Mouse (Mus musculus) hindbrain, postnatal 0 days (tissue): ENCODE results near the gene Prr3. TPM values are rescaled to one million over a fixed set of nuclear protein-coding genes. Genes with fewer than 3 reads are reported as not detected.

ENCODE experiments used
- ATAC-seq: fragments of 200-750 bp; cut with Nextera tagmentation; 2 replicates; pipeline ENCODE4 v1.8.0; 2017; ENCODE audit warnings: mild to moderate bottlenecking, moderate TSS enrichment, moderate library complexity
- DNase-seq: peaks from one replicate; pipeline ENCODE4 v3.0.0-alpha.2; 2015; ENCODE audit warnings: low spot score
- H3K27ac ChIP-seq: fragments of 300-500 bp; sonication (generic); 2 replicates; pipeline ENCODE4 v1.5.1; 2014; ENCODE audit warnings: mild to moderate bottlenecking
- H3K27me3 ChIP-seq: fragments of 300-500 bp; sonication (generic); 2 replicates; pipeline ENCODE4 v1.6.1; 2014; ENCODE audit warnings: low read length, mixed read lengths; ENCODE audit not compliant: insufficient read depth
- H3K36me3 ChIP-seq: fragments of 300-500 bp; sonication (generic); 2 replicates; pipeline ENCODE4 v1.6.1; 2014; ENCODE audit warnings: low read length, mixed read lengths; ENCODE audit not compliant: insufficient read depth
- H3K4me1 ChIP-seq: fragments of 300-500 bp; sonication (generic); 2 replicates; pipeline ENCODE4 v1.6.1; 2014; ENCODE audit warnings: antibody characterized with exemption, low read length, mixed read lengths; ENCODE audit not compliant: insufficient read depth
- H3K4me2 ChIP-seq: fragments of 300-500 bp; sonication (generic); 2 replicates; pipeline ENCODE4 v1.6.1; 2014; ENCODE audit warnings: low read depth, mild to moderate bottlenecking, low read length, moderate library complexity, mixed read lengths
- H3K4me3 ChIP-seq: fragments of 300-500 bp; sonication (generic); 2 replicates; pipeline ENCODE4 v1.5.1; 2014; ENCODE audit warnings: low read length
- H3K9ac ChIP-seq: fragments of 300-500 bp; sonication (generic); replicated peaks from 2 replicates; pipeline ENCODE4 v1.6.1; 2014; ENCODE audit warnings: mild to moderate bottlenecking, low read length, moderate library complexity, mixed read lengths
- H3K9me3 ChIP-seq: fragments of 300-500 bp; sonication (generic); 2 replicates; pipeline ENCODE4 v1.6.1; 2016; ENCODE audit warnings: low read length, mixed read lengths
- CTCF ChIP-seq: IDR thresholded peaks from 2 replicates; pipeline ENCODE4 v1.5.1; 2016; ENCODE audit warnings: antibody characterized with exemption, control low read depth, low read depth
- WGBS: fragments of 180-500 bp; shearing (Covaris S2); extraction: QIAGEN DNeasy Blood & Tissue Kit; methylation state at CpG from one replicate; pipeline ENCODE4 v1.1.7; 2014; 5-methylcytosine and 5-hydroxymethylcytosine counted together
- polyA plus RNA-seq: library from polyadenylated mRNA; unstranded; fragments of >200 nt; fragmentation: Nextera tagmentation; extraction: Ambion mirVana; gene quantifications from 2 replicates; pipeline ENCODE4 v1.2.1, GENCODE M21; 2015
- total RNA-seq: library from RNA; depleted of rRNA; stranded (reverse); fragments of >200 nt; gene quantifications from 2 replicates; pipeline ENCODE4 v1.2.3, GENCODE M21; 2014; rRNA removed

Prr3 gene
- total RNA-seq (39.9 and 46.7 TPM in 2 replicates), polyA plus RNA-seq (72.7 and 81.9 TPM in 2 replicates)

- 1% methylated on average over 83 of the region's 109 CpGs for WGBS
- Histone ChIP-seq H3K4me3 (peak within 1 kb of the TSS; percentile 77), H3K9ac (peak within 1 kb of the TSS; percentile 73), H3K4me2 (peak within 1 kb of the TSS; percentile 69), H3K36me3 (peaks cover 26% of the 10 kb centered on the region), H3K27me3 (no peaks in the 10 kb centered on the region), H3K9me3 (no peaks in the 10 kb centered on the region), H3K4me1 (peaks cover 12% of the 10 kb centered on the region; the same call in 1 of the 2 replicates), H3K27ac (peak within 1 kb of the TSS; percentile 97)
- no peak for TF ChIP-seq CTCF
- DNase-seq (peak; percentile 94), ATAC-seq (peak; percentile 88)
Observed at GRCm38 (mm10) chr17:35979401-35980362, at the start of gene Prr3, which contains the start of gene Gnl1. Gene Prr3, minus strand, starts transcription at chr17:35980236. Gene Gnl1, plus strand, starts transcription at chr17:35979851.

- H3K4me2 ChIP-seq, result no peak overlapping the region
- no peak for TF ChIP-seq CTCF
- H3K27me3 ChIP-seq, result no peaks in the 10 kb centered on the region
- no peaks in the 10 kb centered on the region for H3K4me1 ChIP-seq
- H3K36me3 ChIP-seq, result no peaks in the 10 kb centered on the region
- no peak for DNase-seq
- no peaks in the 10 kb centered on the region for H3K9me3 ChIP-seq
- no peak overlapping the region for H3K9ac ChIP-seq
- H3K27ac ChIP-seq, result no peak overlapping the region
- no peak for ATAC-seq
- H3K4me3 ChIP-seq, result no peak overlapping the region
- WGBS, result 66% methylated on average over 7 of the region's 7 CpGs
Observed at GRCm38 (mm10) chr17:36028879-36029619, 49.0 kb upstream of the Prr3 start.

DNA sequence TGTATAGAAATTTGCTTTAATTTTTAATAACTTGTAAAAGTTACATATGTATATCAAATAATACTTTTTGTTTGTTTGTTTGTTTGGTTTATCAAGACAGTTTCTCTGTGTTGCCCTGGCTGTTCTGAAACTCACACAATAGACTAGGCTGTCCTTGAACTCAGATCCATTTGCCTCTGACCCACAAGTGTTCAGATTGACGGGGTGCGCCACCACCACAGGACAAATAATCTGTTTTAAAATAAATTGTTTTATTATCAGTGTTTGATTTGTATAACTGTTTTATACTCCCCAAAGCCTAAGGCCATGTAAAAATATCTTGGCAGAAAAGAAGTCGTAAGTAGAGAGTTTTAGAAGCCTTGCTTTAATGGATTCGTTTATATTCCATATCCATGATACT, 47.6 kb upstream of the Prr3 start:
- Histone ChIP-seq H3K4me1 (no peaks in the 10 kb centered on the region), H3K4me3 (no peak overlapping the region), H3K27ac (no peak overlapping the region), H3K9me3 (no peaks in the 10 kb centered on the region), H3K9ac (no peak overlapping the region), H3K27me3 (no peaks in the 10 kb centered on the region), H3K36me3 (no peaks in the 10 kb centered on the region), H3K4me2 (no peak overlapping the region)
- ATAC-seq (no peak), DNase-seq (no peak)
- WGBS, result 95% methylated on average over 4 of the region's 4 CpGs
- no peak for TF ChIP-seq CTCF

DNA sequence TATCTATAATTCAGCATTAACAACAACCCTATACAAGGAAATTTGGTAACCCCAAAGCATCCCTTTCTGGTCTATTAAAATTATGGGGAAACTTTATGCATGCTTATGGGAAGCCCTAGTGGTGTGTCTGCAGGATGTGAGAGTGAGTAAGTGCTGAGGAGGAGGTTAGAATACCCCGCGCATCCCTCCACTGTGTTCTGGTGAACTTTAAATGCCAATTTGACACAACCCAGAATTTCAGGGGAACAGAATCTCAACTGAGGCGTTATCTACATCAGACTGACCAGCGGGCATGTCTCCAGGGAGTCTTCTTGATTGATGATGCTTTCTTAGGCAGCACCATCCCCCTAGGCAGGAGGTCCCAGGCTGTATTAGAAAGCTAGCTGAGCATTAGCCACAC, 45.9 kb upstream of the Prr3 start:
- Histone ChIP-seq H3K27me3 (no peaks in the 10 kb centered on the region), H3K4me2 (no peak overlapping the region), H3K27ac (no peak overlapping the region), H3K36me3 (no peaks in the 10 kb centered on the region), H3K4me3 (no peak overlapping the region), H3K9me3 (no peaks in the 10 kb centered on the region), H3K4me1 (no peaks in the 10 kb centered on the region), H3K9ac (no peak overlapping the region)
- TF ChIP-seq CTCF, result no peak
- DNase-seq (no peak), ATAC-seq (no peak)
- 43% methylated on average over 4 of the region's 4 CpGs for WGBS

GRCm38 (mm10) chr17:36025197-36025596, 45.2 kb upstream of the Prr3 start:
- no peaks in the 10 kb centered on the region for H3K36me3 ChIP-seq
- ATAC-seq (no peak), DNase-seq (no peak)
- no peak overlapping the region for H3K4me2 ChIP-seq
- no peak overlapping the region for H3K9ac ChIP-seq
- WGBS, result 44% methylated on average over 5 of the region's 5 CpGs
- no peaks in the 10 kb centered on the region for H3K27me3 ChIP-seq
- TF ChIP-seq CTCF, result no peak
- H3K4me1 ChIP-seq, result no peaks in the 10 kb centered on the region
- no peak overlapping the region for H3K27ac ChIP-seq
- no peak overlapping the region for H3K4me3 ChIP-seq
- H3K9me3 ChIP-seq, result no peaks in the 10 kb centered on the region

- DNase-seq (no peak), ATAC-seq (no peak)
- TF ChIP-seq CTCF, result no peak
- Histone ChIP-seq H3K9ac (no peak overlapping the region), H3K27ac (peak overlapping the region; percentile 17; the same call in 1 of the 2 replicates), H3K4me3 (no peak overlapping the region), H3K27me3 (no peaks in the 10 kb centered on the region), H3K9me3 (no peaks in the 10 kb centered on the region), H3K36me3 (no peaks in the 10 kb centered on the region), H3K4me1 (no peaks in the 10 kb centered on the region), H3K4me2 (no peak overlapping the region)
- 61% methylated on average over 9 of the region's 9 CpGs for WGBS
Observed at GRCm38 (mm10) chr17:36023710-36024654, 43.9 kb upstream of the Prr3 start.
